ENCODE assay signal across 25 mouse cellular contexts in genomic region chr16:95892356-95892755, GRCm38 (mm10).
A peak's percentile ranks its signal among the peaks of the same experiment; 100 is the strongest.
DNase-seq lines count a peak whose midpoint lies in the region; ATAC-seq and TF ChIP-seq lines count a peak whose summit lies in the region.
"Had no signal": no experiment of that assay in that cellular context is flagged by ENCODE, and none has a peak within 500 bp of the region (broad histone marks: within the 10 kb centered on the region; RNA-seq: fewer than 3 reads in every experiment).

No protein-coding gene starts in this region.

- TF ChIP-seq CTCF in hindbrain, postnatal 0 days (IDR thresholded peaks at IDR 0.05; ENCODE audit: low read depth), result no peak

- no peak overlapping the region for H3K27ac ChIP-seq in heart, embryonic 10.5 days
- no peak overlapping the region for H3K27ac ChIP-seq in hindbrain, postnatal 0 days
- no peak overlapping the region for H3K27ac ChIP-seq in hindbrain, embryonic 12.5 days
- H3K27ac ChIP-seq in neural tube, embryonic 13.5 days (replicated peaks), result 0 out of 2 replicates have a peak overlapping the region, but pooled peaks have one; percentile 23
- no peak overlapping the region for H3K27ac ChIP-seq in neural tube, embryonic 15.5 days (replicated peaks)
- H3K27ac ChIP-seq: embryonic facial prominence, embryonic 15.5 days; forebrain, embryonic 10.5 days; heart, embryonic 15.5 days; hindbrain, embryonic 10.5 days; hindbrain, embryonic 15.5 days had no signal

- WGBS in heart, embryonic 10.5 days, result 82% methylated on average over 3 of the region's 3 CpGs
- 52% methylated on average over 3 of the region's 3 CpGs for WGBS in hindbrain, postnatal 0 days
- WGBS in hindbrain, embryonic 12.5 days, result 84% methylated on average over 3 of the region's 3 CpGs
- WGBS in neural tube, embryonic 13.5 days, result 77% methylated on average over 3 of the region's 3 CpGs
- WGBS in neural tube, embryonic 15.5 days, result 60% methylated on average over 3 of the region's 3 CpGs

- no peaks in the 10 kb centered on the region for H3K36me3 ChIP-seq in heart, embryonic 10.5 days
- H3K36me3 ChIP-seq in hindbrain, postnatal 0 days (ENCODE audit: insufficient read depth, low read length), result no peaks in the 10 kb centered on the region
- no peaks in the 10 kb centered on the region for H3K36me3 ChIP-seq in hindbrain, embryonic 12.5 days
- no peaks in the 10 kb centered on the region for H3K36me3 ChIP-seq in neural tube, embryonic 13.5 days
- H3K36me3 ChIP-seq in neural tube, embryonic 15.5 days, result no peaks in the 10 kb centered on the region
- H3K36me3 ChIP-seq: embryonic facial prominence, embryonic 15.5 days; forebrain, embryonic 10.5 days; heart, embryonic 15.5 days; hindbrain, embryonic 10.5 days; hindbrain, embryonic 15.5 days had no signal

- no peak overlapping the region for H3K9ac ChIP-seq in hindbrain, postnatal 0 days (replicated peaks; ENCODE audit: low read length)
- H3K9ac ChIP-seq in hindbrain, embryonic 12.5 days, result no peak overlapping the region
- no peak overlapping the region for H3K9ac ChIP-seq in neural tube, embryonic 13.5 days
- H3K9ac ChIP-seq in neural tube, embryonic 15.5 days (replicated peaks), result no peak overlapping the region
- H3K9ac ChIP-seq: embryonic facial prominence, embryonic 15.5 days; heart, embryonic 15.5 days; hindbrain, embryonic 15.5 days had no signal

- 0 out of 2 replicates have a peak, but pooled peaks cover 3% of the 10 kb centered on the region for H3K4me1 ChIP-seq in heart, embryonic 10.5 days
- H3K4me1 ChIP-seq in hindbrain, postnatal 0 days (ENCODE audit: insufficient read depth, low read length), result no peaks in the 10 kb centered on the region
- H3K4me1 ChIP-seq in hindbrain, embryonic 12.5 days, result no peaks in the 10 kb centered on the region
- no peaks in the 10 kb centered on the region for H3K4me1 ChIP-seq in neural tube, embryonic 13.5 days (replicated peaks)
- no peaks in the 10 kb centered on the region; the same call in 1 of the 2 replicates for H3K4me1 ChIP-seq in neural tube, embryonic 15.5 days
- H3K4me1 ChIP-seq: forebrain, embryonic 10.5 days; heart, embryonic 15.5 days; hindbrain, embryonic 10.5 days; hindbrain, embryonic 15.5 days had no signal

- peak; percentile 91 for DNase-seq in heart, adult 11 months
- no peak for DNase-seq in heart, embryonic 10.5 days (ENCODE audit: low spot score)
- peak; percentile 2 for DNase-seq in hindbrain, postnatal 0 days (ENCODE audit: low spot score)
- no peak for DNase-seq in embryo, embryonic 10 days (ENCODE audit: low spot score)
- DNase-seq: adrenal gland, postnatal 14 days; cerebellum, adult 2 months; cerebellum, postnatal 10 days; embryo, embryonic 11 days; gastrocnemius, postnatal 25 days; heart, postnatal 14 days had no signal

- no peaks in the 10 kb centered on the region for H3K9me3 ChIP-seq in heart, embryonic 10.5 days
- H3K9me3 ChIP-seq in hindbrain, postnatal 0 days (ENCODE audit: low read length), result no peaks in the 10 kb centered on the region
- no peaks in the 10 kb centered on the region for H3K9me3 ChIP-seq in hindbrain, embryonic 12.5 days (replicated peaks)
- H3K9me3 ChIP-seq in neural tube, embryonic 13.5 days, result no peaks in the 10 kb centered on the region
- no peaks in the 10 kb centered on the region for H3K9me3 ChIP-seq in neural tube, embryonic 15.5 days (replicated peaks)
- H3K9me3 ChIP-seq: embryonic facial prominence, embryonic 15.5 days; forebrain, embryonic 10.5 days; heart, embryonic 15.5 days; hindbrain, embryonic 10.5 days; hindbrain, embryonic 15.5 days had no signal

- no peaks in the 10 kb centered on the region for H3K27me3 ChIP-seq in heart, embryonic 10.5 days (ENCODE audit: insufficient read depth, poor library complexity, severe bottlenecking)
- no peaks in the 10 kb centered on the region for H3K27me3 ChIP-seq in hindbrain, postnatal 0 days (ENCODE audit: insufficient read depth, low read length)
- no peaks in the 10 kb centered on the region for H3K27me3 ChIP-seq in hindbrain, embryonic 12.5 days
- no peaks in the 10 kb centered on the region for H3K27me3 ChIP-seq in neural tube, embryonic 13.5 days
- H3K27me3 ChIP-seq in neural tube, embryonic 15.5 days (replicated peaks), result no peaks in the 10 kb centered on the region
- H3K27me3 ChIP-seq: CH12.LX; embryonic facial prominence, embryonic 15.5 days; heart, embryonic 15.5 days; hindbrain, embryonic 15.5 days had no signal

- no peak for ATAC-seq in hindbrain, postnatal 0 days
- ATAC-seq in hindbrain, embryonic 12.5 days (ENCODE audit: low FRiP score), result no peak
- no peak for ATAC-seq in neural tube, embryonic 13.5 days (ENCODE audit: low read depth)
- no peak for ATAC-seq in neural tube, embryonic 15.5 days (ENCODE audit: low FRiP score)
- ATAC-seq: activated CD4-positive, CD25-positive, alpha-beta regulatory T cell, adult 4 months; forebrain, embryonic 14.5 days; inflammation-experienced regulatory T-cells, adult 6 months; intestine, postnatal 0 days; Patski had no signal

- no peak overlapping the region for H3K4me3 ChIP-seq in heart, embryonic 10.5 days
- no peak overlapping the region for H3K4me3 ChIP-seq in hindbrain, postnatal 0 days (ENCODE audit: low read length)
- H3K4me3 ChIP-seq in hindbrain, embryonic 12.5 days, result no peak overlapping the region
- no peak overlapping the region for H3K4me3 ChIP-seq in neural tube, embryonic 13.5 days
- no peak overlapping the region for H3K4me3 ChIP-seq in neural tube, embryonic 15.5 days (replicated peaks)
- H3K4me3 ChIP-seq: embryonic facial prominence, embryonic 15.5 days; erythroblast, embryonic 14.5 days; forebrain, embryonic 10.5 days; heart, embryonic 15.5 days; hindbrain, embryonic 10.5 days; hindbrain, embryonic 15.5 days had no signal

- no peak overlapping the region for H3K4me2 ChIP-seq in hindbrain, postnatal 0 days (ENCODE audit: low read depth, low read length)
- no peak overlapping the region for H3K4me2 ChIP-seq in hindbrain, embryonic 12.5 days (replicated peaks)
- H3K4me2 ChIP-seq in neural tube, embryonic 13.5 days, result no peak overlapping the region
- H3K4me2 ChIP-seq in neural tube, embryonic 15.5 days, result no peak overlapping the region
- H3K4me2 ChIP-seq: embryonic facial prominence, embryonic 15.5 days; heart, embryonic 15.5 days; hindbrain, embryonic 15.5 days had no signal

Comparison
In these comparisons a context has a peak if more than half of its experiments do, and no peak if none do; other contexts are left out.
1. DNase-seq: peak in heart, adult 11 months (single experiment) and hindbrain, postnatal 0 days (single experiment); none in heart, embryonic 10.5 days (single experiment) and embryo, embryonic 10 days (single experiment).